8 mouse cellular contexts compared by ENCODE assay signal in the genomic region with DNA sequence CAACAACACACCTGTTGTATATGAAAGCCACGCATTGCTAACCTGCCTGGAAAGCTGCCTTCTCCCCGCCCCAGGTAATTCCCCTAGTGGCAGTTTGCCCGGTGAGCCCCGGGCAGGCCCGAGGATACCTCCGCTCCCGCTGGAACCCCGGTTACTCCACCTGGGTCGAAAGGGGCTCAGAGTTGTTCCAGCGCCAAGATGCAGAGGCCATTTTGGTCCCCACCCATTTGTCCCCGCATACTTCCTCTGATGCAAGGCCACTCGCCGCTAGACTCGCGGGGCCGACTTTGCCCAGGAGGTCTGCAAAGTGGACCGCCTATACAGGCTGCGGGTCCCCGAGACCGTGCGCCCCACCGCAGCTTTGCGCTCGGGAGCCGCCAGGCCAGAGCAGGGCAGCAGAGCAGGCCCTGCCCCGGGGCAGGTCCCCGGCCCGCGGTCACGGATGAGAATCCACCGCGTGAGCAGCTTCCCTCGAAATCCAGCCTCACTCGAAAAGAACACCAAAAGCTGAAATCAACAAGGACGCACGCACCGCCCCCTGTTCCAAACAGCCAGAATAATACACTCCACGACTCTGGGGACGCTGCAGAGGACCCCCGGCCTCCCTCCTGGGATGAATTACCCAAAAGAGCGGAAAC. TPM values are rescaled to one million over a fixed set of nuclear protein-coding genes. Genes with fewer than 3 reads are reported as not detected.
A peak's percentile ranks its signal among the peaks of the same experiment; 100 is the strongest.
DNase-seq lines count a peak whose midpoint lies in the region; ATAC-seq lines count a peak whose summit lies in the region.

No protein-coding gene starts in this region.

- peak overlapping the region; percentile 53 for H3K4me3 ChIP-seq in embryonic facial prominence, embryonic 14.5 days (ENCODE audit: low read depth, low read length)
- H3K4me3 ChIP-seq in liver, embryonic 13.5 days (replicated peaks): peak overlapping the region; percentile 64
- H3K4me3 ChIP-seq in neural tube, embryonic 13.5 days: peak overlapping the region; percentile 59

- peaks cover 5% of the 10 kb centered on the region; the same call in 1 of the 2 replicates for H3K4me1 ChIP-seq in embryonic facial prominence, embryonic 14.5 days (ENCODE audit: control insufficient read depth, insufficient read depth, low read length)
- peaks cover 9% of the 10 kb centered on the region for H3K4me1 ChIP-seq in liver, embryonic 13.5 days (replicated peaks)
- peaks cover 21% of the 10 kb centered on the region for H3K4me1 ChIP-seq in neural tube, embryonic 13.5 days (replicated peaks)

- peak; percentile 51; the same call in 1 of the 2 replicates for ATAC-seq in embryonic facial prominence, embryonic 14.5 days (ENCODE audit: low read depth)
- ATAC-seq in liver, embryonic 13.5 days (ENCODE audit: low read depth): 0 out of 2 replicates have a peak, but pooled peaks have one; percentile 37
- peak; percentile 54; the same call in 1 of the 2 replicates for ATAC-seq in neural tube, embryonic 13.5 days (ENCODE audit: low read depth)

- intact Hi-C loops in gastrocnemius, postnatal 14 days (cut with DNase I; ENCODE audit: low total_unique reads): no loop called here
- intact Hi-C loops in gastrocnemius, postnatal 36 days (cut with DNase I): no loop called here

- peak overlapping the region; percentile 99 for H3K4me2 ChIP-seq in embryonic facial prominence, embryonic 14.5 days (ENCODE audit: low read depth, low read length)
- H3K4me2 ChIP-seq in liver, embryonic 13.5 days: peak overlapping the region; percentile 78
- peak overlapping the region; percentile 99 for H3K4me2 ChIP-seq in neural tube, embryonic 13.5 days

- H3K36me3 ChIP-seq in embryonic facial prominence, embryonic 14.5 days (ENCODE audit: control insufficient read depth, insufficient read depth, low read length): no peaks in the 10 kb centered on the region
- no peaks in the 10 kb centered on the region for H3K36me3 ChIP-seq in liver, embryonic 13.5 days
- H3K36me3 ChIP-seq in neural tube, embryonic 13.5 days: no peaks in the 10 kb centered on the region

- DNase-seq in gastrocnemius, postnatal 14 days: peak; percentile 5
- no peak for DNase-seq in gastrocnemius, postnatal 36 days
- peak; percentile 25 for DNase-seq in adrenal gland, postnatal 10 days
- DNase-seq in embryonic facial prominence, embryonic 14.5 days (ENCODE audit: low spot score): peak; percentile 10
- peak; percentile 9 for DNase-seq in induced T-regulatory cell, adult 2 months (ENCODE audit: low read depth)
- DNase-seq in liver, embryonic 13.5 days: no peak
- no peak for DNase-seq in spleen, postnatal 10 days (ENCODE audit: low spot score in 2 of 2)

- peaks cover 46% of the 10 kb centered on the region for H3K27me3 ChIP-seq in embryonic facial prominence, embryonic 14.5 days (replicated peaks; ENCODE audit: control insufficient read depth, insufficient read depth, low read length)
- peaks cover 51% of the 10 kb centered on the region for H3K27me3 ChIP-seq in liver, embryonic 13.5 days
- H3K27me3 ChIP-seq in neural tube, embryonic 13.5 days: peaks cover 53% of the 10 kb centered on the region

- H3K9me3 ChIP-seq in embryonic facial prominence, embryonic 14.5 days (ENCODE audit: control insufficient read depth, low read length): no peaks in the 10 kb centered on the region
- no peaks in the 10 kb centered on the region for H3K9me3 ChIP-seq in liver, embryonic 13.5 days (replicated peaks)
- H3K9me3 ChIP-seq in neural tube, embryonic 13.5 days: no peaks in the 10 kb centered on the region

- peak overlapping the region; percentile 19; the same call in 1 of the 2 replicates for H3K27ac ChIP-seq in embryonic facial prominence, embryonic 14.5 days (replicated peaks; ENCODE audit: low read depth, low read length)
- H3K27ac ChIP-seq in liver, embryonic 13.5 days: peak overlapping the region; percentile 23; the same call in 1 of the 2 replicates
- H3K27ac ChIP-seq in neural tube, embryonic 13.5 days (replicated peaks): no peak overlapping the region

- H3K9ac ChIP-seq in embryonic facial prominence, embryonic 14.5 days (ENCODE audit: low read depth, low read length): peak overlapping the region; percentile 57
- peak overlapping the region; percentile 60 for H3K9ac ChIP-seq in liver, embryonic 13.5 days
- peak overlapping the region; percentile 69 for H3K9ac ChIP-seq in neural tube, embryonic 13.5 days

- WGBS in embryonic facial prominence, embryonic 14.5 days: under 1% methylated on average over 41 of the region's 41 CpGs
- 2% methylated on average over 41 of the region's 41 CpGs for WGBS in liver, embryonic 13.5 days (ENCODE audit: insufficient replicate concordance)
- under 1% methylated on average over 41 of the region's 41 CpGs for WGBS in neural tube, embryonic 13.5 days

RNA-seq across cellular contexts. Expression of a gene that starts 1.0 kb away (rescaled TPM):
- total RNA-seq in gastrocnemius, postnatal 14 days (2021): under 1 TPM; 0.18 to 0.51 TPM
- under 1 TPM in 1 of 2 experiments, not detected in 1; 0.13 TPM for total RNA-seq in gastrocnemius, postnatal 36 days (2021)
- total RNA-seq in adrenal gland, postnatal 10 days (2021): 1 to 10 TPM; 8.0 to 8.3 TPM
- 7.1 and 7.4 TPM in 2 replicates for polyA plus RNA-seq in embryonic facial prominence, embryonic 14.5 days (2014; fragmentation: Nextera tagmentation; extraction: Ambion mirVana)
- polyA plus RNA-seq in liver, embryonic 13.5 days (2015; fragmentation: Nextera tagmentation; extraction: Ambion mirVana): 5.3 and 6.4 TPM in 2 replicates
- 3.3 and 4.4 TPM in 2 replicates for polyA plus RNA-seq in neural tube, embryonic 13.5 days (2015; fragmentation: Nextera tagmentation; extraction: Ambion mirVana)

RNA-seq across cellular contexts. Expression of a gene that starts 59.1 kb away (rescaled TPM):
- 10 to 100 TPM; 21.9 to 26.2 TPM for total RNA-seq in gastrocnemius, postnatal 14 days (2021)
- total RNA-seq in gastrocnemius, postnatal 36 days (2021): 10 to 100 TPM; 18.3 to 21.5 TPM
- total RNA-seq in adrenal gland, postnatal 10 days (2021): 10 to 100 TPM; 32.7 to 35.0 TPM
- 49.3 and 54.5 TPM in 2 replicates for polyA plus RNA-seq in embryonic facial prominence, embryonic 14.5 days (2014; fragmentation: Nextera tagmentation; extraction: Ambion mirVana)
- 42.5 and 47.7 TPM in 2 replicates for polyA plus RNA-seq in liver, embryonic 13.5 days (2015; fragmentation: Nextera tagmentation; extraction: Ambion mirVana)
- polyA plus RNA-seq in neural tube, embryonic 13.5 days (2015; fragmentation: Nextera tagmentation; extraction: Ambion mirVana): 82.7 and 86.0 TPM in 2 replicates

Comparison
In these comparisons a context has a peak if more than half of its experiments do, and no peak if none do; other contexts are left out.
1. DNase-seq: peak in gastrocnemius, postnatal 14 days (single experiment), adrenal gland, postnatal 10 days (single experiment), embryonic facial prominence, embryonic 14.5 days (single experiment) and induced T-regulatory cell, adult 2 months (single experiment); none in gastrocnemius, postnatal 36 days (0 of 2), liver, embryonic 13.5 days (single experiment) and spleen, postnatal 10 days (0 of 2).
2. RNA of a gene that starts 1.0 kb away (total RNA-seq): 8.0 to 8.3 TPM in adrenal gland, postnatal 10 days; 0.18 to 0.51 TPM in gastrocnemius, postnatal 14 days and 0.13 TPM in gastrocnemius, postnatal 36 days; every median in the first group is over 4 times any median in the second.
3. Peak in every context shown above with its lines, with median percentiles within 50 percentile points of each other: ATAC-seq, H3K4me2 ChIP-seq, H3K4me3 ChIP-seq and H3K9ac ChIP-seq.